In the genomic region with DNA sequence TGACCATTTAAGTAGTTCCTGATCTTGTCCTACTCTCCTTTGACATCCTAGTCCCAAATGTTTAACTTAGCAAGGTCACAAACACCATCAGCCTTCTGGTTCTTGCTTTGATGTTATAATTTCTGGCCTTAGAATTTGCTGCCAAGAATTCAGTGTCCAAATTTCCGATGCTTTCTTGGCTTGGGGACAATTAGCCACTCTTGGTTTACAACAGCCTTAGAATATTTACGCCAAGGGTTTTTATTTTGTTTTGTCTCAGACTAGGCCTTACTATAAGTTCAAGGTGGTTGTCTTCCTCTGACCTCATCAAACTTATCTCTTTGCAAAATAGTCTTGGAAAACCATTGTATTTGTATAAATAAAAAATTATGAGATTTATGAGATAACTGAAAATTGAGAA, we compare ENCODE assay signal across 29 mouse cellular contexts.
"Had no signal": no experiment of that assay in that cellular context is flagged by ENCODE, and none has a peak within 500 bp of the region (broad histone marks: within the 10 kb centered on the region; RNA-seq: fewer than 3 reads in every experiment).

No protein-coding gene starts in this region.

- H3K9me3 ChIP-seq: limb, embryonic 10.5 days; limb, embryonic 12.5 days; limb, embryonic 13.5 days; limb, embryonic 15.5 days; liver, embryonic 12.5 days; liver, embryonic 13.5 days; liver, embryonic 15.5 days; megakaryocyte, embryonic 14.5 days; midbrain, embryonic 10.5 days; midbrain, embryonic 12.5 days; midbrain, embryonic 13.5 days; neural tube, embryonic 12.5 days; neural tube, embryonic 13.5 days had no signal

- ATAC-seq: liver, embryonic 12.5 days; liver, postnatal 0 days; lung, postnatal 0 days; midbrain, embryonic 13.5 days; midbrain, embryonic 16.5 days had no signal

- H3K36me3 ChIP-seq: limb, embryonic 10.5 days; limb, embryonic 12.5 days; limb, embryonic 13.5 days; limb, embryonic 15.5 days; liver, embryonic 12.5 days; liver, embryonic 13.5 days; liver, embryonic 15.5 days; midbrain, embryonic 10.5 days; midbrain, embryonic 12.5 days; midbrain, embryonic 13.5 days; neural tube, embryonic 12.5 days; neural tube, embryonic 13.5 days had no signal

- DNase-seq: layer of hippocampus, postnatal 36 days; left cerebral cortex, postnatal 4 days; liver, embryonic 13.5 days; liver, postnatal 0 days; lung, adult 2 months; lung, postnatal 10 days; lung, postnatal 14 days; lung, postnatal 36 days; lung, postnatal 4 days; midbrain, embryonic 14.5 days had no signal

- H3K27me3 ChIP-seq: limb, embryonic 12.5 days; limb, embryonic 13.5 days; limb, embryonic 15.5 days; liver, embryonic 12.5 days; liver, embryonic 13.5 days; liver, embryonic 15.5 days; megakaryocyte, embryonic 14.5 days; midbrain, embryonic 12.5 days; midbrain, embryonic 13.5 days; neural tube, embryonic 12.5 days; neural tube, embryonic 13.5 days had no signal

- H3K4me2 ChIP-seq: limb, embryonic 12.5 days; limb, embryonic 13.5 days; limb, embryonic 15.5 days; liver, embryonic 11.5 days; liver, embryonic 12.5 days; liver, embryonic 13.5 days; liver, embryonic 15.5 days; midbrain, embryonic 12.5 days; midbrain, embryonic 13.5 days; neural tube, embryonic 12.5 days; neural tube, embryonic 13.5 days had no signal

- H3K4me1 ChIP-seq: liver, embryonic 12.5 days; liver, embryonic 13.5 days; liver, embryonic 15.5 days; megakaryocyte, embryonic 14.5 days; midbrain, embryonic 10.5 days; midbrain, embryonic 12.5 days; midbrain, embryonic 13.5 days; neural tube, embryonic 12.5 days; neural tube, embryonic 13.5 days had no signal

- H3K27ac ChIP-seq: left cerebral cortex, adult 2 months; limb, embryonic 10.5 days; limb, embryonic 12.5 days; limb, embryonic 13.5 days; limb, embryonic 15.5 days; liver, embryonic 12.5 days; liver, embryonic 13.5 days; liver, embryonic 14.5 days; liver, embryonic 15.5 days; macrophage; midbrain, embryonic 10.5 days; midbrain, embryonic 12.5 days; midbrain, embryonic 13.5 days; neural tube, embryonic 12.5 days; neural tube, embryonic 13.5 days had no signal

- H3K4me3 ChIP-seq: left cerebral cortex, adult 2 months; limb, embryonic 10.5 days; limb, embryonic 12.5 days; limb, embryonic 13.5 days; limb, embryonic 15.5 days; liver, embryonic 12.5 days; liver, embryonic 13.5 days; liver, embryonic 15.5 days; megakaryocyte, embryonic 14.5 days; midbrain, embryonic 10.5 days; midbrain, embryonic 12.5 days; midbrain, embryonic 13.5 days; myocyte; neural tube, embryonic 12.5 days; neural tube, embryonic 13.5 days had no signal

- H3K9ac ChIP-seq: limb, embryonic 12.5 days; limb, embryonic 13.5 days; limb, embryonic 15.5 days; liver, embryonic 12.5 days; liver, embryonic 13.5 days; liver, embryonic 14.5 days; liver, embryonic 15.5 days; liver, postnatal 0 days; midbrain, embryonic 12.5 days; midbrain, embryonic 13.5 days; neural tube, embryonic 12.5 days; neural tube, embryonic 13.5 days had no signal
